Mouse (Mus musculus) myocyte (in vitro differentiated cells): ENCODE results near the gene Gm20388. TPM values are rescaled to one million over a fixed set of nuclear protein-coding genes. Genes with fewer than 3 reads are reported as not detected.
A peak's percentile ranks its signal among the peaks of the same experiment; 100 is the strongest.

Experiments used
- H3K27me3 ChIP-seq: one replicate; pipeline ENCODE4 v1.6.1; 2011; ENCODE audit not compliant: control insufficient read depth, insufficient read depth, insufficient read length
- H3K36me3 ChIP-seq: one replicate; pipeline ENCODE4 v1.6.1; 2011; ENCODE audit not compliant: control insufficient read depth, insufficient read depth
- H3K4me2 ChIP-seq: one replicate; pipeline ENCODE4 v1.6.1; 2011; ENCODE audit warnings: low read depth, control low read depth
- H3K4me3 ChIP-seq: one replicate; pipeline ENCODE4 v1.5.1; 2011; ENCODE audit warnings: mild to moderate bottlenecking, control low read depth, moderate library complexity
- H3K79me2 ChIP-seq: one replicate; pipeline ENCODE4 v1.6.1; 2011; ENCODE audit not compliant: control insufficient read depth, insufficient read depth
- H3ac ChIP-seq: one replicate; pipeline ENCODE4 v1.6.1; 2011; ENCODE audit not compliant: control insufficient read depth, insufficient read length
- CEBPB ChIP-seq: IDR thresholded peaks from 2 replicates; pipeline ENCODE4 v1.6.1; 2011; ENCODE audit warnings: mild to moderate bottlenecking, moderate library complexity; ENCODE audit not compliant: poor library complexity, insufficient read depth, severe bottlenecking
- E2F4 ChIP-seq: IDR thresholded peaks from one replicate; pipeline ENCODE4 v1.6.1; 2011; ENCODE audit warnings: mild to moderate bottlenecking, control low read depth, moderate library complexity; ENCODE audit not compliant: insufficient read depth
- MAX ChIP-seq: IDR thresholded peaks from one replicate; pipeline ENCODE4 v1.6.1; 2011; ENCODE audit warnings: low read depth, mild to moderate bottlenecking, control low read depth
- MYOD1 ChIP-seq, 3 experiments: IDR thresholded peaks; one replicate each; pipeline ENCODE4 v1.6.1; 2011; ENCODE audit warnings: control low read depth in 2 of 3, low read depth in 2 of 3, mild to moderate bottlenecking in 2 of 3, moderate library complexity in 1 of 3; ENCODE audit not compliant: insufficient read length in 2 of 3, control insufficient read depth in 1 of 3
- MYOG ChIP-seq, 3 experiments: IDR thresholded peaks; one replicate each; pipeline ENCODE4 v1.6.1; 2011; ENCODE audit warnings: control low read depth in 2 of 3, low read depth in 2 of 3, mild to moderate bottlenecking in 2 of 3; ENCODE audit not compliant: insufficient read length in 2 of 3, control insufficient read depth in 1 of 3, insufficient read depth in 1 of 3
- POLR2A ChIP-seq: IDR thresholded peaks from one replicate; pipeline ENCODE4 v1.6.1; 2011; ENCODE audit warnings: low read depth, mild to moderate bottlenecking, control low read depth, moderate library complexity; ENCODE audit not compliant: insufficient read length
- POLR2AphosphoS2 ChIP-seq: IDR thresholded peaks from one replicate; pipeline ENCODE4 v1.6.1; 2011; ENCODE audit warnings: low read depth, control low read depth; ENCODE audit not compliant: insufficient read length
- REST ChIP-seq: IDR thresholded peaks from one replicate; pipeline ENCODE4 v1.6.1; 2011; ENCODE audit warnings: mild to moderate bottlenecking, control low read depth, moderate library complexity; ENCODE audit not compliant: insufficient read depth, insufficient read length
- SRF ChIP-seq: IDR thresholded peaks from one replicate; pipeline ENCODE4 v1.6.1; 2011; ENCODE audit warnings: low read depth; ENCODE audit not compliant: control insufficient read depth, insufficient read length
- TCF12 ChIP-seq: IDR thresholded peaks from one replicate; pipeline ENCODE4 v1.6.1; 2011; ENCODE audit warnings: mild to moderate bottlenecking, control low read depth; ENCODE audit not compliant: poor library complexity, insufficient read depth, severe bottlenecking
- TCF3 ChIP-seq: IDR thresholded peaks from one replicate; pipeline ENCODE4 v1.6.1; 2011; ENCODE audit warnings: low read depth, control low read depth; ENCODE audit not compliant: insufficient read length
- USF1 ChIP-seq: IDR thresholded peaks from one replicate; pipeline ENCODE4 v1.6.1; 2011; ENCODE audit warnings: low read depth, mild to moderate bottlenecking, control low read depth, moderate library complexity
- polyA plus RNA-seq: library from polyadenylated mRNA; unstranded; fragments of >200 nt; fragmentation: generic; extraction: Trizol; gene quantifications from one replicate; pipeline ENCODE4 v1.2.1, GENCODE M21; 2012; ENCODE audit warnings: missing spikeins

The Gm20388 gene
- polyA plus RNA-seq, 1 experiment: 15.3 TPM

DNA sequence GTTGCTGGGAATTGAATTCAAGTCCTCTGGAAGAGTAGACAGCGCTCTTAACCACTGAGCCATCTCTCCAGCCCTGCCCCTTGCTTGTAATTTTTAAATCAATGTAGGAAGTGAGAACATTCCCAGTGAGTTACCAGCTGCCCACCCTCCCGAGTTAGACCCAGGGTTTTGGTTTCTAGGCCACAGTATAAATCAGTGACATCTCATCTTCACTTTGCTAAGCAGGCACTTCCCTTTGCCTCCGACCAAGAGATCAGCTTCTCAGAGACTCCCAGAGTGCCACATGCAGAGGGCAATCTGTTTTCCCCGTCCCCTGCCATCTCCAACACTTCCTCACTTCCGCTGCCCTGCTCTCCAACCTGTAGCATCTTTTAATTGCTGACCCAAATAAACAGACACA, 3987.9 kb downstream of the Gm20388 start:
- H3K4me3 ChIP-seq: no peak overlapping the region
- H3K36me3 ChIP-seq: no peaks in the 10 kb centered on the region
- H3K4me2 ChIP-seq: peak overlapping the region; percentile 8
- peaks cover 6% of the 10 kb centered on the region for H3K79me2 ChIP-seq
- TF ChIP-seq E2F4 (no peak), MYOD1 (IDR thresholded peaks at IDR 0.05; ENCODE audit: control insufficient read depth in 1 of 3, insufficient read length in 2 of 3, low read depth in 2 of 3) (no peak), TCF12 (no peak), MAX (no peak), CEBPB (no peak), SRF (no peak)
- H3K27me3 ChIP-seq: no peaks in the 10 kb centered on the region
- no peak overlapping the region for H3ac ChIP-seq

- no peak overlapping the region for H3K4me3 ChIP-seq
- H3K36me3 ChIP-seq: peaks cover 6% of the 10 kb centered on the region
These were observed 3988.7 kb downstream of the Gm20388 start for GRCm38 (mm10) chr8:123899366-123899765.

GRCm38 (mm10) chr8:123902653-123903052, 3992.0 kb downstream of the Gm20388 start:
- Histone ChIP-seq H3K27me3 (no peaks in the 10 kb centered on the region), H3ac (no peak overlapping the region), H3K4me3 (no peak overlapping the region), H3K36me3 (peaks cover 7% of the 10 kb centered on the region), H3K79me2 (no peaks in the 10 kb centered on the region), H3K4me2 (no peak overlapping the region)
- peak; percentile 72; the same call in 1 of the 2 replicates for TF ChIP-seq CEBPB
- no peak for TF ChIP-seq SRF

More at GRCm38 (mm10) chr8:123899366-123899765, 3988.7 kb downstream of the Gm20388 start:
- no peak overlapping the region for H3ac ChIP-seq
- H3K4me2 ChIP-seq: no peak overlapping the region
- H3K79me2 ChIP-seq: no peaks in the 10 kb centered on the region
- TF ChIP-seq MAX: no peak
- TF ChIP-seq POLR2AphosphoS2: no peak
- TF ChIP-seq TCF3: no peak
- TF ChIP-seq REST: no peak
- no peaks in the 10 kb centered on the region for H3K27me3 ChIP-seq

DNA sequence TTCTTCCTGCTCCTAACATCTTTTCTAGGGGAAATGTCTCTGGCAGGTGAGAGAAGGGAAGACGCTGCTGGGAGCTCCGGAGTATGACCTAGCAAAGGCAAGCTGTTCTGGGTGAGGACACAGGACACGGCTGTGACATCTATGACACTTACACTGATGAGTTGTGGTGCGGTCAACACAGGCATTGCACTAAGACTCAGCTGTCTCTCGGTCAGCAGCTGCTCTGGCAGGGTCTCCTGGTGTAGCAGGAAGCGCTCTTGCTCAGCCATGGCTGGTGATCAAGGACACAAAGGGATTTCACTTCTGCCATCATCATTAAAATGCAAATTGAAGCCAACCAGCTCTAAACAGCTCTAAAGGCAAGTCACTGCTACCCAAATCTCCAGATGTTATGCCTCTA, 3997.0 kb downstream of the Gm20388 start:
- TF ChIP-seq TCF3 (peak; percentile 15), MYOG (IDR thresholded peaks at IDR 0.05; ENCODE audit: control insufficient read depth in 1 of 3, insufficient read depth in 1 of 3, insufficient read length in 2 of 3, low read depth in 2 of 3) (peak in 2 of 3 experiments; percentile 50 to 67), SRF (no peak), TCF12 (no peak), MAX (no peak), POLR2A (no peak), CEBPB (no peak), USF1 (no peak), REST (no peak), POLR2AphosphoS2 (no peak), E2F4 (no peak), MYOD1 (IDR thresholded peaks at IDR 0.05; ENCODE audit: control insufficient read depth in 1 of 3, insufficient read length in 2 of 3, low read depth in 2 of 3) (peak in 2 of 3 experiments; percentile 27 to 60)
- peaks cover 25% of the 10 kb centered on the region for H3K36me3 ChIP-seq
- no peak overlapping the region for H3K4me3 ChIP-seq
- H3ac ChIP-seq: no peak overlapping the region
- H3K79me2 ChIP-seq: no peaks in the 10 kb centered on the region
- no peaks in the 10 kb centered on the region for H3K27me3 ChIP-seq
- H3K4me2 ChIP-seq: no peak overlapping the region

- no peak overlapping the region for H3ac ChIP-seq
- H3K27me3 ChIP-seq: no peaks in the 10 kb centered on the region
- peaks cover 22% of the 10 kb centered on the region for H3K36me3 ChIP-seq
- TF ChIP-seq REST: no peak
- TF ChIP-seq E2F4: no peak
- TF ChIP-seq MYOG (IDR thresholded peaks at IDR 0.05; ENCODE audit: control insufficient read depth in 1 of 3, insufficient read depth in 1 of 3, insufficient read length in 2 of 3, low read depth in 2 of 3): no peak
- TF ChIP-seq USF1: no peak
- TF ChIP-seq TCF3: no peak
- TF ChIP-seq POLR2A: no peak
- no peak for TF ChIP-seq CEBPB
- TF ChIP-seq MAX: no peak
- no peak for TF ChIP-seq SRF
- no peak for TF ChIP-seq POLR2AphosphoS2
- TF ChIP-seq MYOD1 (IDR thresholded peaks at IDR 0.05; ENCODE audit: control insufficient read depth in 1 of 3, insufficient read length in 2 of 3, low read depth in 2 of 3): no peak
- no peak for TF ChIP-seq TCF12
- no peaks in the 10 kb centered on the region for H3K79me2 ChIP-seq
- H3K4me2 ChIP-seq: no peak overlapping the region
- no peak overlapping the region for H3K4me3 ChIP-seq
These were observed 4001.6 kb downstream of the Gm20388 start for GRCm38 (mm10) chr8:123912265-123912664.
